Mouse (Mus musculus) kidney, postnatal 4 days (tissue): ENCODE data around the gene Sh2b1.
A peak's percentile ranks its signal among the peaks of the same experiment; 100 is the strongest.

Experiments
- DNase-seq, 2 experiments: peaks; one replicate each; pipeline ENCODE4 v3.0.0; 2021; ENCODE audit warnings: mixed read lengths in 2 of 2

The Sh2b1 gene

DNA sequence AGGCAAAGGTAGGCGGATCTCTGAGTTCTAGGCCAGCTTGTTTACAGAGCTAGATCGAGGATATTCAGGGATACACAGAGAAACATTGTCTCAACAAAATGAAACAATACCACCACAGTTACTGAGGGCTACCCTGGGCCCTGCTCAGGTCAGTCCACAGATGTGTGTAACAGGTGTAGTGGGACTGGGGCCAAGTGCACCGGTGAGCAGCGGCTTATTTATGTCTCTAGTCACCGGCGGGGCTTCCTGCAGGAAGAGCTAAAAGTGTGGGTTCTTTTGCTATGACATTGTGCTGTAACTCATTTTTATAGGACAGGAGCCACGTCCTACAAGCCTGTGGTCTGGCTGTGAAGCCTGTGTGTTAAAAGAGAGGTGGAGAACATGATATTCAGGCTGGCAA lies 21.4 kb downstream of the Sh2b1 start:
- no peak for DNase-seq

DNA sequence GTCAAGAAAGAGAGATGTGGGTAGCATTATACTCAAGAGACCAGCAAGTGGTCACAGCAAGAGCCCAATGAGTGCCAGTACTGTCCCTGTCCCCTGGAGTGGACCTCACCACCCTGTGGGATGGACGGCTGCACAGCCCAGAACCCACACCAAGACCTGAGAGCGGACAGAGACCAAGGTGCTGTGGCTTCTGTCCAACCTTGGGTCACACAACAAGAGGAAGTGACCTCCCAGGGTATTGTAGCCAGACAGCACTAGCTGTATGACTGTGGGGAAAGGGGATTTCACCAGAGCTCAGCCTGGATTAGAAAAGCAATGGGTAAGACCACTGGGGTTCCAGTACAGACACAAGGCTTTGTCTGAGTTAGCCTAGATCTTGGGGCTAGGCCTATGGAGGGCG lies 23.0 kb downstream of the Sh2b1 start:
- no peak for DNase-seq

DNA sequence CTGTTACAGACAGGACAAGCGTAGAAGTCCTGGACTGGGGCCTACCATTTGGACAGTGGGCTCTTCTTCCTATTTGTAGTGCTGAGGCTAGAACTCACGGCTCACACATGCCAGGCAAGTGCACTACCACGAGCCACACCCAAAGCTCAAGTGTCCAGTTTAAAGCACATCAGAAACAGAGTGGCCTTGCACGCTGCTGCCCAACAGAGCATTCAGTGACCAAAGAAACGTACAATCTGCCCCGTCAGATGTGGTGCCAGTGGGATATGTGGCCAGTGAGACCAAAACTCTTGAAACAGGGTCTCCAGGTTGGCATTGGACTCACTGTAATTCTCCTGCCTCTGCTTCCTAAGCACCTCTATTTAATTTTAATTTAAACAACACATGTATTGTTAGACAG lies 24.6 kb downstream of the Sh2b1 start:
- DNase-seq, result no peak

DNA sequence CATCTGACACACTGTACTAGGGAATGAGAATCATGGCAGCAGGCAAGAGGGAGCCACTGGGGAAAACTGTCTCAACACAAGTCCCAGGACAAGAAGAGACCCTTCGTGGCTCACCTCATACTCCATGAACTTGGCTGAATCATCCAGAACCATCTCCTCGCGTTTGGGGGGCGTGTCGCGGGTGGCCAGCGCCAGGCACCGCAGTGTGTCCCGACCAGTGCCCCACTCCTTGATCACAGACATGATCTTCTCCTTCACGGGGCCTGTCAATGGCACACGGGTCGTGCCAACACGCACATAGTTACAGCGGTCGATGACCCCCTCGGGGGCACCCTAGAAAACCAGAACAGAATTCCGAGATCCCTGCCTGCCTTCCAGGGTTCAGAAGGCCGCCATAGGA lies 25.2 kb downstream of the Sh2b1 start:
- DNase-seq, result no peak

DNA sequence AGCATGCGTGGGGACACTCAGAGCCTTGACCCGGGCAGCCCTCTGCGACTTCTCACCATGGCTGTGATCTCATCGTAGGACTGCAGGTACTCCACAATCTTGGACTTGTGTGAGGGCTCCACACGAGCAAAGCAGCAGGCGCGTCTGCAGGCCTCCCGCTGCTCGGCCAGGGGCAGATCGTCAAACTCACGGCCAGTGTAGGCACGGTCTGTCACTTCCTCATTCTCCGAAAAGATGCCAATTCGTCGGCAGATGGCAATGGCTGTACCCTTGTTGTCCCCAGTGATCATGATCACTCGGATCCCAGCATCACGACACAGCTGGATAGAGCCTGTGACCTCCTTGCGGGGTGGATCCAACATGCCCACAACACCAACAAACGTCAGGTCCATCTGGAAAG lies 26.7 kb downstream of the Sh2b1 start:
- no peak for DNase-seq

DNA sequence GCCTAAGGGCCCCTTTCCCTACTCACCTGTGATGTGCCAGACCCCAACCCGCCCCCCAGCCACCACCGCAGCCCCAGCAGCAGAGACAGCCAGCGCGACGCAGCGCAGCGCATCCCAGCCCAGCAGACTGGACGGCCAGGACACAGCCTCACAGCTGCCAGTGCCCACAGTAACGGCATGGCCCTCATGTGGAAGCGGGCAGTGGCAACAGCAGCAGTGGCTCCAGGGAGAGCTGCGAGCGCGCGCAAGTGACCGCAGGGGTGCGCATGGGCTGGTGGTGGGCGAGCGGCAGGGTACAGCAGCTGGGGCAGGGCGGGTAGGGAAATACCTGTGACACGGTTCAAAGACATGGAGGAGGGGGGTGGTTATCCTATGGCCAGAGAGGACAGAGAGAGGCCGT lies 29.0 kb downstream of the Sh2b1 start:
- no peak for DNase-seq

DNA sequence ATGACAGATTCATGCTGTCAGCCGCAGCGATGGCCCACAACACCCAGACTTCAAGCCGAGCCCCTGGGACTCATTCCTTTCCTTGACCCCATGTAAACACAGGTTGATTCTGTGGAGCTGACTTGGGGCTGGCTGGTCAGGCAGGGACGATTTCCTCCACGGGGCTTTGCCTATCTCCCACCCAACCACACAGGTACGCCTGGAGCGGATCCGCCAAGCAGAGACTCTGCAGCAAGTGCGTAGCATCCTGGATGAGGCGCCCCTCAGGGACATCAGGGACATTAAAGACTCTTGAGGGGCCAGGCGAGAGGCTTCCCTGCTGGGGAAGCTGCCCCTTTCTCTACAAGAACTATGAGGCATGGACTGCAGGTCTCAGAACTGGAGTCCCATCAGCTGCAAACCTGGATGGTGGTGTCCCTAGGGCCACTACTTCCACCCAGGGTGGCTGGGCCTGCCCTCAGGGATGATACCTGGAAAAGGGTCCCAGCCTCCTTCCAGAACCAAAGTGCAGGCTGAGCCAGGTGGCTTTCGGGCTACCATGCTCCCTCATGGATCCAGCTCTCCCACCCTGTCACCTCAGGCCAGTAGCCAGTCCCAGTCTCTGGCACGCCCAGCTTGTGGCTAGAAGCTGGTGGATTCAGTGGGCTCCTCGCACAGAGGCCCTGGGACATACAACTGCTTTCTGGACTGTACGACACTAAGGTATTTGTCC lies 30.0 kb downstream of the Sh2b1 start:
- no peak for DNase-seq

DNA sequence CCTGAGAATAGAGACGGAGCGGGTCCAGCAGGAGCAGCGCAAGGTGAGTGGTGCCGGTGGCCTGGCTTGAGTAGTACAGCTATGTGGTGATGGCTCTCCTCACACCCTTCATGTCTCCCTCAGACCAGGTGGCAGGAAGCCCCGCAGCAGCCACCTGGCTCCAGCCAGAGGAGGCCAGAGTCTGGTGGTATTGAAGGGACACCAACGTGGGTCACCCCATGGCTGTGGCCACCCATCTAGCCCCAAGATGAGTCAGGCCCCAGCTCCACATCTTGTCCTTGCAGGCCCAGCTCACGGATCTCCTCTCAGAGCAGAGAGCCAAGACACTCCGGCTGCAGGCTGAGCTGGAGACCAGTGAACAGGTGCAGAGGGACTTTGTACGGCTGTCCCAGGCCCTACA lies 30.7 kb downstream of the Sh2b1 start:
- no peak for DNase-seq

DNA sequence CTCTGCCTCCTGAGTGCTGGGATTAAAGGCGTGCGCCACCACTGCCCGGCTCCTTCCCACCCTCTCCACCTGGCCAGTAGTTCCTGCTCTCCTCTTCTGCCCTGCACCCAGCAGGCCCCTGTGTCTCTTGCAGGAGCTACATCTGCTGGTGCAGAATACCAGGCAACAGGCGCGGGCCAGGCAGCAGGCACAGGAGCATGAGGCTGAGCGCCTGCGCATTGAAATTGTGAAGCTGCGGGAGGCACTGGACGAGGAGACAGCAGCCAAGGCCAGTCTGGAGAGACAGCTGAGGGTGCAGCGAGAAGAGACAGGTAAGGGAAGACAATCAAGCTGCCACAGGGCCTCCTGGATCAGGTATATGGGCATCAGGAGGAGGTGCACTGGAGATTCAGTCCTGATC lies 31.2 kb downstream of the Sh2b1 start:
- DNase-seq, result no peak

DNA sequence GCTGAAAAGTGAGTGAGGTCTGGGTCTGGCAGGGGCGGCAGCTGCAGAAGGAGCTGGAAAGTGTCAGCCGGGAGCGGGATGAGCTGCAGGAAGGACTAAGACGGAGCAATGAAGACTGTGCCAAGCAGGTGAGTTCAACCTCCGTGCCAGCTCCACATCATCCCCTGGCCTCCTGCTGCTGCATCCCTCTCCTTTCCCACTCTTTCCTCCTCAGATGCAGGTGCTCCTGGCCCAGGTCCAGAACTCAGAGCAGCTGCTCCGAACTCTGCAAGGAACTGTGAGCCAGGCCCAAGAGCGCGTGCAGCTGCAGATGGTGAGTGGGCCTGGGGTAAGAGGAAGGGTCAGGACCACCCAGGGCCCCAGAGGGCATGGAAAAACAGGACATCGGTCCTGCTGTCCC lies 35.1 kb downstream of the Sh2b1 start:
- DNase-seq, result no peak

DNA sequence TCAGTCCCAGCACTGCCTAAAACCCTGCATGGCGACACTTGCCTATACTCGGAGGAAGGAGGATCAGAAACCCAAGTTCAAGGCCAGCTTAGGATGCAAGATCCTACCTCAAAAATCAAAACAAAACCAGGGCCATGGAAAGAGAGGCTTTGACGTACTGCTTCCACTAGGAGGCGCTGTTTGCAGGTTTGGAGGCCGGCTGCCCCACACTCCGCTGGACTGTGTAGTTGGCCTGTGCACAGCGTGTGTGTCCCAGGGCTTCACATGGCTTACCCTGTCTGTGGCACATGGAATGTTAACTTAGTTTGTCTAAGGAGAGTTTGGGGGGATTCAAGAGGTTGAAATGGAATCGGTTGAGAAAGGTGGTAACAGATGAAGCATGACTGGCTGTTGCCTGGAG lies 38.4 kb downstream of the Sh2b1 start:
- peak; percentile 79 to 83 for DNase-seq

DNA sequence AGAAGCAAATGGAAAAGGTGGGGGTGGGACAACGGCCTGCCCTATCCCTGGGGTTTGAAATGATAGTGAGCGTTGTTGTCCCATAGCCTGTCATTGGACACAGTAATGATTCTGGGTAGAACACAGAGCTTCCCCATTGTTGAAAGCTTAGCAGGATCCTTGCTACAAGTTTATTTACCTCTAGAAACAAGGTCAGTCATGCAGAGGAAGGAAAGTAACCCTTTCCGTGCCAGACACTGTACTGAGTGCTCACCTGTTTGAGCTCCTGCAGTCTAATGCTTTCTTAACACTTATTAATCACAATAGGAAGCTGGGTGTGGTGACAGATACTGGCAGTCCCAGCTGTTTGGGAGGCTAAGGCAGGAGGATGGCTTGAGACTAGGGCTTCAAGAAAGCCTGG lies 39.4 kb downstream of the Sh2b1 start:
- no peak for DNase-seq

DNA sequence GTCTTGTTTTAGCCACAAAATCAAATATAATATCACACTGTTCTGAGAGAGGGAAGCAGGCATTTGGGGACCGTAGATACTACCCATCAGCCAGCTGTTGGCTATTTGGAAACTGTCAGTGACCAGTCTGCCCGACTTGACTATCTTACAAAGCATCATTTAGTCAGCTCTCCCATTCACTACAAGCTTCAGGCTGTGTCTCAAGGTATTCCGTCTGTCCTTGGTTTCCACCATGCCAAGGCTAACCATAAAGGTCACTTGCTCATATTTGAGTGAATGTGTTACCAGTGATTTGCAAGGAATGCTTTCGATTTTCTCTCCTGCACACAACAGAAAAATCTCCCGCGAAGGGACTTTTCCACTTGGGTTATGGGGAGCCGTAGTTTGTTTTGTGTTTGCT lies 40.5 kb downstream of the Sh2b1 start:
- DNase-seq, result no peak

DNA sequence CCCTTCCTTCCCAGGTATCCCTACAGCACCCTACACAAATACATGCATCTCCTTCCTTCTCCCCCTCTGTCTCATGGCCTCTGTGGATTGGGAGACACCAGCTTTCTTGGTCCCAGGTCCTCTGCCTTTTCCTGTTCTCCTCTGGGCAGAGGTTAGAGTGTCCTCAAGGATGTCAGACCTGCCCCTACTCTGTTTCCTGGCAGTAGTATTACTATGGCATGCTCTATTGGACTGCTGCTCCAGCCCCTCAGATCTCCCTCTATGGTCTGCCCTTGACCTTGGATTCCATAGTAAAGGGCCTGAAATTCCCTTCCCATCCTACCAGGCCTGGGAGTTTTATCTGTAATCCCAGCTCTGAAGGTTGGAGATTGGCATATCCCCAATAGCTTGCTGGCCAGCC lies 45.1 kb downstream of the Sh2b1 start:
- DNase-seq, result no peak

DNA sequence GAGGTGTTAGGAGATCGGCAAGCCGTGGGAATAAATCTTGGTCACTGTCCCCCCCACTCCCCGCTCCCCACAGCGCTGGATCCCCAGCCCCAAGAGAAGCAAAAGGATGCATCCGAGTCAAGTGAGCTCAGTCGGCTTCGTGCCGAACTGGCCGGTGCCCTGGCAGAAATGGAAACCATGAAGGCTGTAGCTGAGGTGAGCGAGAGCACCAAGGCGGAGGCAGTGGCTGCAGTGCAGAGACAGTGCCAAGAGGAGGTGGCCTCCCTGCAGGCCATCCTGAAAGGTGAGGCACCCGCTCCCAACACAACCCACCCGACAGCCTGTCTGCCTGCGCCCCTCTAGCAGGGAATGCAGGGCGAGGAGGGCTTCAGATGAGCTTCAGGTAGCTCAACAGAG lies 45.7 kb downstream of the Sh2b1 start:
- DNase-seq, result no peak

DNA sequence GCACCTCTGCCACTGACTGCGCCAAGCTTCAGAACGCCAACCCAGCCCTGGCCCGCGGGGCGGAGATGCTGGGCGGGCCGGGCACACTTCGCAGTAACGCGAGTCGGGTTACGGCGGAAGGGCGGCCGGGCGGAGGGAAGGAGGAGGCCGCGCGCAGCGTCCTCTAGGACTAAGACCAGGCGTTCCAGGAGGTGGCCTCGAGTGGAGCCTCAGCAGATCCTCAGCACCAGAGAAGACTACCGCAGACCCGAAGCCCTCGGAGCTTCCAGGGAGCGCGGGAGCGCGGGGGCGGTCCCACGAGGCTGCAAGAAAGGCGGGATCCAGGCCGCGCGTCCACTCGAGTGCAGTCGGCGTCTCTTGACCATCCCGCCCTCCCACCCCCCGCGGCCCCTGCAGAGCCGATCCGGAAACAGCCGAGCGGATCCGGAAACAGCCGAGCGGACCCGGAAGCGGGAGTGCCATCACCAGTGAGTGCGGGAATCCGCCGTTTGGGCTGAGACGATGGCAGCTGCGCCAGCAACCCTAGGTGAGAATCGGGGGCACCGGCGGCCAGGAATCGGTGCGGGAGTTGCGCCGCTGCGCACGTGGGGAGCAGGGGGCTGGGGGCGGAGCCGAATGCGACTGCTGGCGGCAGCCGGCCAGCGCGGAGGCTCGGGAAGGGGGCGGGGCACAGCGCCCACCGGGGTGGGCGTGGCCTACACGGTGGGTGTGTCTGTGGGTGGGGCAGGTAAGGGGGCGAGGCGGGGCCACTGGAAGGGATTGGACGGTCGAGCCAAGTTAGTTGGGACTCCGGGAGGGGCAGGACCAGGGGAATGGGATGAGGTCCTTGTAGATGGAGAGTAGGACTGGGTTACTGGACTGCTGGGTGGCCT lies 46.4 kb downstream of the Sh2b1 start, which contains the start of gene Rabep2:
TSS of gene Rabep2 (plus strand) at position 129 of the 872 bp plus-strand sequence.
- peak; percentile 99 to 100 for DNase-seq

DNA sequence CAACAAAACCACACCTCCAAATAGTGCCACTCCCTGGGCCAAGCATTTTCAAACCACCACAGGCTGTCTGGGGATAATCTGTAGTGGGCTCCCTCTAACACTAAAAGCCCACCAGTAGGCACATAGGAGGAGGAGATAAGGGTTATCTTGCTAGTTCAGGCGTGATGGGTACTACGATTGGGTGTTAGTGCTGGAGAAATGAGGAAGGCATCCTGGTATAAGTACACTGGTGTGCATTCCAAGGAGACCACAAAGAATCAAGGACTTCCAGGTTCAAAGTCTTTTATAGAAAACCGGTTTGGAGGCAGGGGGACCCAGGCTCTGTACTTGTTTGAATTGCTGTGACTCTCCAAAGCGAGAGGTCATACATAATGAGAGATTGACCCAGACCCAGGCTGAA lies 47.1 kb downstream of the Sh2b1 start:
- no peak for DNase-seq

DNA sequence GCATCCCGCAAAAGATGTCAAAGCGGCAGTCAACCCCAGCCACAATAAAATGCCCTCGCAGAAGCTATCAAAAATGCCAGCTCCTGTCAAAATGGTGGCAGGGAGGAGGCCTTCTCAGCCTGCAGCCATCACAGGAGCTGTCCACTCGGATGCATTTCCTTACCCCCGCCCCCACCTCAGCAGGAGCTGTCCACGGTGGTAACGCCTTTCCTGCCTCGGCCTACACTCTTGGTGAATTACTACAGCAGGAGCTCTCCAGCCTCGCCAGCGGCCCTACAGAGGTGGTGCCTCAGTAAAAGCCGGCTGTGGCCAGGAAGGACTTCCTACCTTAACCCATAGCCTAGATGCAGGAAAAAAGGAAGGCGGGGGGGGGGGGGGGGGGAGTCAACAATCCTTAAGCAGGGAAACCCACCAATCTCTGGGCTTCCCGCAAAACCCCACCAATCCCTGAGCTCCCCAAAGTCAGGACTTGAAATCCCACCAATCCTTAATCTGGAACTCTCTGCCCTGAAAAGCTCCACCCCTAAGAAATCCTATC lies 47.8 kb downstream of the Sh2b1 start:
- peak; percentile 25 to 28 for DNase-seq

DNA sequence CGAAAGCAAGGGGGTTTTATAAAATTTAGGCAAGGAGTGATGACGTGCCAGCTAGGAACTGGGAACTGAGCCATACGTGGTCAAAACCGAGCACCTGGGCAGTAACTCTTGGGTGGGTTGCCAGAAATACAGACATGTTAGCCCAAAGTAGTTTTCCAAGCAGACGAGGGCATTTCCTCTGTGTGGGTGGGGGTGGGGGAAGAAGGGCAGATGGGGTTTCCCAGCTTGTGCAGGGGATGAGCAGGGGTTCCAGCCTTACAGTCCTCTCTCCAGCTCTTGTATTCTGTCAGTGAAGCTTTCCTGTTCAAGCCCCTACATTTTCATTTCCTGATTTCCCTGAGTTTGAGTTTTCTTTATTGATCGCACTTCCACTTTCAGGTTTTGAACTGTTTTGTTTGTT lies 51.1 kb downstream of the Sh2b1 start:
- no peak for DNase-seq

DNA sequence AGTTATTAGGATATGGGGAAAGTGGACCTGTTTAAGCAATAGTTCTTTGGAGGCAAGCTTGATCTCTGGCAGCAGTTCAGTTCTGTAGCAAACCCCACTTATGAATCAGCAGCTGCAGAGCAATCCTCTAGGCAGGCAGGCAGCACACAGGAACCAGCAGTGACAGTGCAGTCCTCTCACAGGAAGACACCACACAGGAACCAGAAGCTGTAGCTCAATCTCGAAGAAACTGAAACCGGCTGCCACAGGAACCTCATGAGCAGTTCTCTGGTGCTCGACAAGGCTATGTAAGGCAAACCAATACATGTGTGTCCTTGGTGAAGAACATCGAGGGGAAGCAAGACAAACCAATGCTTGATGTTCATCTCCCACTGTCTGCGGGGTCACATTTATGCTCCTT lies 53.5 kb downstream of the Sh2b1 start:
- DNase-seq, result no peak

DNA sequence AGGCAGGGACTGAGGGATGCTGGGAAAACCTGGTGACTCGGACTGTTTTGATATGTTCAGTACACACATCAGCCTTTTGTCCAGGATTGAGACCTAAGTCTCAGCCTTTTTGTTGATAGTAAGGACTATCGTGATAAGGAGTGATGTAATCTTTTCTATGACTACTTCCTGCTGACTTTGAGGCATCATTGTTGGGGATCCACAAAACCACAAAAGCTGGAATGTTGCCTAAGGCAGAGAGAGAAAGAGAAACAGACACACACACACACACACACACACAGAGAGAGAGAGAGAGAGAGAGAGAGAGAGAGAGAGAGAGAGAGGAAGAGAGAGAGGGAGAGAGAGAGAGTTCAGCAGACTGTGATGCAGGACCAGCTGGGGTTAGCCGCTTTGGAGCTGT lies 56.7 kb downstream of the Sh2b1 start:
- DNase-seq, result no peak

DNA sequence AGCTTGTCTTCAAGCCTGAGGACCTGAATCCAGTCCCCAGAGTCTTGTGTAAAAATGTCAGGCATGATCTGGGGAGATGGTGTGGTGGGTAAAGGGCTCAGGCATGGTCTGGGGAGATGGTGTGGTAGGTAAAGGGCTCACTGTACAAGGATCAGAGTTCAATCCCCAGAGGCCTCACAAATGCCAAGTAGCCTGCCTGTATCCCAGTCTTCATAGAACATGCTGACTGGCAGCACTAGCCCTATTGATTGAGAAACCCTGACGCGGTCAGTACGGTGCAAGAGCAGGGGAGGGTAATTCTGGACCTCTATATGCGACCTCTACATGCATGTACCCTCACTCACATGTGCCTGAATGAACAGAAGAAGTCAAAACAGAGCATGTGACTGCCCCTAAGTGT lies 57.6 kb downstream of the Sh2b1 start:
- DNase-seq, result no peak

DNA sequence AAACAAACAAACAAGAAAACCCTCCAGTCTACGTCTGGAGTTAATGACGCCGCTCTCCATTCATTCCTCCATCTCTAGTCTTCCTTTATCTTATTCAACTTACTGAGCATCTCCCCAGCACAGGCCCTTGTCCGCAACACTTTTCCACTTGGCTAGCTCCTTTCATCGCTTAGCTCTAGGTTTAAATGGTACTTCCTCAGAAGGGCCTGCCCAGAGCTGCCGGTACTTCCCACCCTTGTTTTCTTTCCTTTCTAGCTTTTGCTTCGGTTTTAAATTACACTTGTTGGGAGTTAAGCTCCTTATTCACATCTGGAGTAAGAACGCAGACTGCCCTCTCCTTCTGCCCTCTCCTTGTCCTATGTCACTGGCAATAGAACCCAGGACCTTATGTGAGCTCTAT lies 58.2 kb downstream of the Sh2b1 start:
- no peak for DNase-seq
